Mouse (Mus musculus) embryonic facial prominence, embryonic 14.5 days (tissue): ENCODE results near the gene Lamc3. TPM values are rescaled to one million over a fixed set of nuclear protein-coding genes. Genes with fewer than 3 reads are reported as not detected.

ENCODE experiments used
- ATAC-seq: fragments of 200-750 bp; cut with Nextera tagmentation; 2 replicates; pipeline ENCODE4 v1.8.0; 2017; ENCODE audit warnings: low read depth, moderate number of reproducible peaks, moderate TSS enrichment
- DNase-seq: peaks from one replicate; pipeline ENCODE4 v3.0.0-alpha.2; 2015; ENCODE audit warnings: low spot score
- H3K27ac ChIP-seq: fragments of 300-500 bp; sonication (generic); replicated peaks from 2 replicates; pipeline ENCODE4 v1.5.1; 2014; ENCODE audit warnings: low read depth, mild to moderate bottlenecking, low read length, moderate library complexity
- H3K27me3 ChIP-seq: fragments of 300-500 bp; sonication (generic); replicated peaks from 2 replicates; pipeline ENCODE4 v1.6.1; 2014; ENCODE audit warnings: low read length; ENCODE audit not compliant: control insufficient read depth, insufficient read depth
- H3K36me3 ChIP-seq: fragments of 300-500 bp; sonication (generic); 2 replicates; pipeline ENCODE4 v1.6.1; 2014; ENCODE audit warnings: low read length, mixed read lengths; ENCODE audit not compliant: control insufficient read depth, insufficient read depth
- H3K4me1 ChIP-seq: fragments of 300-500 bp; sonication (generic); 2 replicates; pipeline ENCODE4 v1.6.1; 2014; ENCODE audit warnings: antibody characterized with exemption, low read length; ENCODE audit not compliant: control insufficient read depth, insufficient read depth
- H3K4me2 ChIP-seq: fragments of 300-500 bp; sonication (generic); 2 replicates; pipeline ENCODE4 v1.6.1; 2014; ENCODE audit warnings: low read depth, mild to moderate bottlenecking, low read length, moderate library complexity, mixed read lengths
- H3K4me3 ChIP-seq: fragments of 300-500 bp; sonication (generic); 2 replicates; pipeline ENCODE4 v1.5.1; 2014; ENCODE audit warnings: low read depth, mild to moderate bottlenecking, low read length
- H3K9ac ChIP-seq: fragments of 300-500 bp; sonication (generic); 2 replicates; pipeline ENCODE4 v1.6.1; 2014; ENCODE audit warnings: low read depth, mild to moderate bottlenecking, low read length, moderate library complexity, mixed read lengths
- H3K9me3 ChIP-seq: fragments of 300-500 bp; sonication (generic); 2 replicates; pipeline ENCODE4 v1.6.1; 2016; ENCODE audit warnings: low read length; ENCODE audit not compliant: control insufficient read depth
- WGBS: fragments of 180-500 bp; shearing (Covaris S2); extraction: QIAGEN DNeasy Blood & Tissue Kit; methylation state at CpG from one replicate; pipeline ENCODE4 v1.1.7; 2014; 5-methylcytosine and 5-hydroxymethylcytosine counted together
- polyA plus RNA-seq: library from polyadenylated mRNA; unstranded; fragments of >200 nt; fragmentation: Nextera tagmentation; extraction: Ambion mirVana; gene quantifications from 2 replicates; pipeline ENCODE4 v1.2.1, GENCODE M21; 2014

Lamc3 gene
- polyA plus RNA-seq, 1 experiment from 2014 or later = 2.2 TPM

DNA sequence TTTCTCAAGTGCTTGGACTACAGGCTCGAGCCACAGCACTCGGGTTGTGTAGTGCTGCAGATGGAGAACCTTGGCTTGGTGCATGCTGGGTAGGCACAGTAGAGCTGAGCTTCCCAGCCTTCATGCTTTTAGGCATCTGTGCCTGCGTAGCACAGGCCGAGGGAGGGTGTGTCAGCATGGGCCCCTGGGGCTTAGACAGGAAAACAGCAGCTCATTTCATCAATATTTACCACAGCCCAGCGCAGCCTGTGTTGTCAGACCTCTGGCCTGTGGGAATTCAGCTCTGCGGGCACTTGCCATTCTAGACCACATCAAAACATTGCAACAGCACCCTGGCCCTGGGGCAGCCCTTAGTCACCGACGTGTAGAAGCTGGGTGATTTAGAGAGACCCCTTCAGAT is 31.1 kb upstream of the Lamc3 start:
- H3K36me3 ChIP-seq = no peaks in the 10 kb centered on the region
- WGBS = 64% methylated on average over 8 of the region's 8 CpGs
- peaks cover 18% of the 10 kb centered on the region for H3K4me1 ChIP-seq
- no peaks in the 10 kb centered on the region for H3K27me3 ChIP-seq
- no peak overlapping the region for H3K4me3 ChIP-seq
- H3K27ac ChIP-seq = no peak overlapping the region
- no peak for DNase-seq
- no peaks in the 10 kb centered on the region for H3K9me3 ChIP-seq
- H3K4me2 ChIP-seq = no peak overlapping the region
- H3K9ac ChIP-seq = no peak overlapping the region
- no peak for ATAC-seq

DNA sequence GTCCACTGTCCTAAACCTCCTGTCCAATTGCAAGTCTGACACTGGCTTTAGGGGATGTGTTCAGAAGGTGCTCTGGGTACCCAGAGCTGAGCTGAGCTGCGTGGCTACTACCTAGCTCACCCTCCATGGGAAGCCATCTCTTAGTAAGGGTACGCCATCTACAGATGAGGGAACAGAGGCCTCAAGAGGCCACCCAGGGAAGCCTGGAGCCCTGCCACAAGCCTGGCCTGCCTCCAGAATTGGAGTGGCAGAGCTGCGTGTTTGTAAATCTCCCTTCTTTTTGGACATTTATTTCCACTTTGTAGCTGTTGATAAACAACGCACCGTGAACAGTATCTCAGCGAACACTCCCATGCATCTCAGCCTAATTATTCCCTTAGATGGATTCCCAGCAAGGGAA is 29.9 kb upstream of the Lamc3 start:
- Histone ChIP-seq H3K4me3 (no peak overlapping the region), H3K4me1 (peaks cover 18% of the 10 kb centered on the region), H3K36me3 (no peaks in the 10 kb centered on the region), H3K27ac (no peak overlapping the region), H3K27me3 (no peaks in the 10 kb centered on the region), H3K9me3 (no peaks in the 10 kb centered on the region), H3K4me2 (no peak overlapping the region), H3K9ac (no peak overlapping the region)
- 63% methylated on average over 6 of the region's 6 CpGs for WGBS
- ATAC-seq (no peak), DNase-seq (no peak)

DNA sequence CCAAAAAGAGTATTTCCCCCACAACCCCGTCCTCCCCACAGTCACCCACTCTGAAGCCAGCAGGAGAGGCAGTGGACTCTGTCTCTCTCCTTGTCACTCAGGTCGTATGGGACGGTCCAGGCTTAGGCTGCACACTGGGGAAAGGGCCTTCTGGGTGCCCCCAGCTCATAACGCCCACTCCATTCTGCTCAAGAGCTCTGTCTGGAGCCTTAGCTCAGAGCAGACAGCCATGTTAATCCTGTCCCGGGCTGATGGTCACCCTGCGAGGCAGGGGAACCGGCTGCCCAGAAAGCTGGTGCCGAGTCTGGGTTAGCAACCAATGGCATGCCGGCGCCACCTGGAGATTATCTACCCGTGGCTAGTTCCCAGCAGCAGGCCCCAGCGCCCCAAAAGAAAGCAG is 28.6 kb upstream of the Lamc3 start:
- WGBS = 22% methylated on average over 11 of the region's 12 CpGs
- H3K27me3 ChIP-seq = no peaks in the 10 kb centered on the region
- peaks cover 18% of the 10 kb centered on the region for H3K4me1 ChIP-seq
- H3K4me2 ChIP-seq = no peak overlapping the region
- ATAC-seq = no peak
- no peaks in the 10 kb centered on the region for H3K36me3 ChIP-seq
- H3K4me3 ChIP-seq = no peak overlapping the region
- H3K9ac ChIP-seq = no peak overlapping the region
- no peak for DNase-seq
- H3K9me3 ChIP-seq = no peaks in the 10 kb centered on the region
- H3K27ac ChIP-seq = no peak overlapping the region

DNA sequence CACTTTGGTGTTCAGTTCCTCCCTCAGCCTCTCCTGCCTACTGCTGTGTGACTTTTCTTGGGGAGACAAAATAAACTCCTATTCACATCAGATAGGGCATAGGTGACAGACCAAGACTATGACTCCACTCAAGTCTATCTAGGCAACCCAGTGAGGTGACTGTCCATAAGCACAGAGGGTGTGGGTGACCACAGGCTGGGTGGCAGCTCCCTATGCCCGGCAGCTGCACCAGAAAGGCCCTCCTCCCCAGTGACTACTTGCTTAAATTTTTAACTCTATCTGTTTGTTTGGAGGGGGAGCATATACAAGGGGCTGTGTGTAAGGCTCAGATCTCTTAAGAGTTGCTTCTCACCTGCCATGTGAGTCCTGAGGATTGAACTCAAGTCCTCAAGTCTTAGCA is 24.2 kb upstream of the Lamc3 start:
- ATAC-seq (no peak), DNase-seq (no peak)
- H3K9me3 ChIP-seq = no peaks in the 10 kb centered on the region
- H3K4me3 ChIP-seq = no peak overlapping the region
- H3K36me3 ChIP-seq = no peaks in the 10 kb centered on the region
- 50% methylated on average over 1 of the region's 1 CpGs for WGBS
- no peak overlapping the region for H3K4me2 ChIP-seq
- H3K27me3 ChIP-seq = no peaks in the 10 kb centered on the region
- no peak overlapping the region for H3K9ac ChIP-seq
- H3K27ac ChIP-seq = no peak overlapping the region
- peaks cover 18% of the 10 kb centered on the region for H3K4me1 ChIP-seq

- Histone ChIP-seq H3K4me3 (no peak overlapping the region), H3K9ac (no peak overlapping the region), H3K9me3 (no peaks in the 10 kb centered on the region), H3K4me1 (peaks cover 14% of the 10 kb centered on the region), H3K27me3 (no peaks in the 10 kb centered on the region), H3K27ac (no peak overlapping the region), H3K36me3 (no peaks in the 10 kb centered on the region), H3K4me2 (no peak overlapping the region)
- WGBS = 86% methylated on average over 1 of the region's 1 CpGs
- DNase-seq (no peak), ATAC-seq (no peak)
Observed at GRCm38 (mm10) chr2:31863766-31864165, 23.3 kb upstream of the Lamc3 start.

DNA sequence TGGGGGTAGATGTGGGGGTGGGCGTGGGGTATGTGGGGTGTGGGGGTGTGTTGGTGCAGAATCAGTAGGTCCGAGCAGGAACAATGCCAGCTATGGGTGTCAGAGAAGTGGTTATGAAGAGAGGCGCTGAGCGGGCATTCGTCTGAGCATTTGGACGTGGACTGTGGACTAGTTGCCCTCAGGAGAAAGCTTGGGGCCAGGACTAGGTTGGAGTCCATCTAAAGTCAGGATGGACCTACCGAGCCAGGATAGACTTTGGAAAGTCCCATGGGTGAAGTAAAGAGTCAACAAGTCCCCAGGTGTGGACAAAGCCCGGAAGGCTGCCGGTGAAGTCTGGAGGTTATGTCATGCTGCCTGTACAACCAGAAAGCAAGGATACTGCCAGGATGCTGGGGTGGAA is 22.2 kb upstream of the Lamc3 start:
- H3K9me3 ChIP-seq = no peaks in the 10 kb centered on the region
- H3K4me2 ChIP-seq = no peak overlapping the region
- DNase-seq = no peak
- no peaks in the 10 kb centered on the region for H3K36me3 ChIP-seq
- peaks cover 3% of the 10 kb centered on the region; the same call in 1 of the 2 replicates for H3K4me1 ChIP-seq
- H3K4me3 ChIP-seq = no peak overlapping the region
- no peaks in the 10 kb centered on the region for H3K27me3 ChIP-seq
- WGBS = 90% methylated on average over 9 of the region's 9 CpGs
- ATAC-seq = no peak
- no peak overlapping the region for H3K27ac ChIP-seq
- no peak overlapping the region for H3K9ac ChIP-seq

DNA sequence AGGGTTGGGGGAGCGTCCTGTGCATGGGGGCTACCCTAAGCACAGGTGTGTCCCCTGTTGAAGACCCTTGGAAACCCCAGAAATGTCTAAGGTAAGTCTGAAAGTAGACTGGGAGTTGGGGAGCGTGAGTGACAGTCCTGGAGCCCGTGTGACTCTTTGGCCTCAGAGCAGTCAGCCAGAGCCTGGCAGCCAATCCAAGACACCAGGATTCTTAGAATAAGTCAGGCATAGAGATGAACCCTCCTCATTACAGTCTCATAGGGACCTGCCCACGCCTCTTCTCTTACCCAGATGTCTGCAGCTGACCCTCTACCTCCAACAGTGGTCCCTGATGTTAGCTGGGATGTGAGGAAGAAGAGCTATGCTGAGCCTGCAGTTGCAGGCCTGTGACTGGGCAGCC is 21.8 kb upstream of the Lamc3 start:
- no peak overlapping the region for H3K27ac ChIP-seq
- no peaks in the 10 kb centered on the region for H3K9me3 ChIP-seq
- no peak overlapping the region for H3K4me3 ChIP-seq
- ATAC-seq (no peak), DNase-seq (no peak)
- H3K4me2 ChIP-seq = no peak overlapping the region
- 48% methylated on average over 3 of the region's 4 CpGs for WGBS
- no peak overlapping the region for H3K9ac ChIP-seq
- H3K27me3 ChIP-seq = no peaks in the 10 kb centered on the region
- no peaks in the 10 kb centered on the region for H3K36me3 ChIP-seq
- H3K4me1 ChIP-seq = no peaks in the 10 kb centered on the region

GRCm38 (mm10) chr2:31865794-31866193 is 21.3 kb upstream of the Lamc3 start:
- no peak overlapping the region for H3K4me3 ChIP-seq
- no peak overlapping the region for H3K9ac ChIP-seq
- no peak overlapping the region for H3K27ac ChIP-seq
- H3K27me3 ChIP-seq = no peaks in the 10 kb centered on the region
- no peaks in the 10 kb centered on the region for H3K9me3 ChIP-seq
- no peaks in the 10 kb centered on the region for H3K4me1 ChIP-seq
- H3K36me3 ChIP-seq = no peaks in the 10 kb centered on the region
- no peak for DNase-seq
- 40% methylated on average over 2 of the region's 2 CpGs for WGBS
- no peak overlapping the region for H3K4me2 ChIP-seq
- no peak for ATAC-seq

- H3K4me1 ChIP-seq = no peaks in the 10 kb centered on the region
- WGBS = 77% methylated on average over 8 of the region's 8 CpGs
- no peak overlapping the region for H3K27ac ChIP-seq
- H3K36me3 ChIP-seq = no peaks in the 10 kb centered on the region
- no peaks in the 10 kb centered on the region for H3K27me3 ChIP-seq
- no peak for ATAC-seq
- H3K4me2 ChIP-seq = no peak overlapping the region
- H3K4me3 ChIP-seq = no peak overlapping the region
- H3K9ac ChIP-seq = no peak overlapping the region
- DNase-seq = no peak
- H3K9me3 ChIP-seq = peaks cover 4% of the 10 kb centered on the region; the same call in 1 of the 2 replicates
Observed at GRCm38 (mm10) chr2:31867773-31868537, 19.1 kb upstream of the Lamc3 start.
